Comparison of ENCODE assay signal across 23 mouse cellular contexts in the genomic region with DNA sequence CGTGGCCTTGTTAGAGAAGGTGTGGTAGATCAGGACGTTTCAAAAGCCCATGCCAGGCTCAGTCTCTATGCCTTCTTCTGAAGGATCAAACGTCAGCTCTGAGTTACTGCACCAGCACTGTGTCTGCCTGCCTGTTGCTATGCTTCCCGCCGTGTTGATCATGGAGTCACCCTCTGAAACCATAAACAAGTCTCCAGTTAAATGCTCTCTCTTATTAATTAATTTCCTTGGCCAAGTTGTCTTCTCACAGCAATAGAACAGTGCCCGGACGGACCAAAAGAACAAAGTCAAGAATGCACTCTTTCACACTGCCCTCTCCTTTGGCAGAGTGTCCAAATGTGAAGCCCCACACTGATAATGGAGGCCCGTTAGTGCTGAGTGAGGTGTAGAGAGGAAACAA.
"Had no signal": no experiment of that assay in that cellular context is flagged by ENCODE, and none has a peak within 500 bp of the region (broad histone marks: within the 10 kb centered on the region; RNA-seq: fewer than 3 reads in every experiment).

No protein-coding gene starts in this region.

- H3K4me1 ChIP-seq: intestine, embryonic 15.5 days had no signal

- H3K4me2 ChIP-seq: heart, embryonic 12.5 days; hindbrain, embryonic 12.5 days; hindbrain, embryonic 14.5 days; intestine, embryonic 15.5 days; liver, embryonic 11.5 days; liver, embryonic 13.5 days; liver, embryonic 15.5 days had no signal

- ATAC-seq: hindbrain, embryonic 16.5 days; inflammation-experienced regulatory T-cells, adult 6 months; intestine, embryonic 15.5 days had no signal

- H3K27me3 ChIP-seq: heart, embryonic 12.5 days; intestine, embryonic 15.5 days; liver, embryonic 13.5 days; liver, embryonic 15.5 days had no signal

- DNase-seq: gastrocnemius, adult 2 months; gastrocnemius, postnatal 10 days; gastrocnemius, postnatal 25 days; heart, adult 18-20 months; heart, postnatal 10 days; heart, postnatal 4 days; kidney, adult 18-20 months; kidney, postnatal 4 days; liver, embryonic 13.5 days; liver, postnatal 0 days had no signal

- H3K27ac ChIP-seq: gastrocnemius, adult 2 months; heart, embryonic 10.5 days; hindbrain, embryonic 10.5 days; hindbrain, embryonic 14.5 days; intestine, embryonic 15.5 days; kidney, postnatal 0 days; layer of hippocampus, adult 2 months; left cerebral cortex, adult 2 months; liver, embryonic 13.5 days had no signal

- H3K9me3 ChIP-seq: heart, embryonic 10.5 days; heart, embryonic 12.5 days; hindbrain, embryonic 10.5 days; hindbrain, embryonic 12.5 days; intestine, embryonic 15.5 days; liver, embryonic 13.5 days; liver, embryonic 15.5 days had no signal

- H3K36me3 ChIP-seq: heart, embryonic 10.5 days; heart, embryonic 12.5 days; hindbrain, embryonic 10.5 days; hindbrain, embryonic 12.5 days; intestine, embryonic 15.5 days; liver, embryonic 13.5 days; liver, embryonic 15.5 days had no signal

- H3K4me3 ChIP-seq: gastrocnemius, adult 2 months; heart, embryonic 10.5 days; heart, embryonic 12.5 days; hindbrain, embryonic 10.5 days; hindbrain, embryonic 12.5 days; intestine, embryonic 15.5 days; layer of hippocampus, adult 2 months; left cerebral cortex, adult 2 months; liver, embryonic 13.5 days; liver, embryonic 15.5 days had no signal

- H3K9ac ChIP-seq: heart, embryonic 12.5 days; hindbrain, embryonic 12.5 days; hindbrain, embryonic 14.5 days; intestine, embryonic 15.5 days; liver, embryonic 13.5 days; liver, embryonic 15.5 days; liver, postnatal 0 days had no signal
